Comparison of ENCODE assay signal across 11 mouse cellular contexts in the genomic region with DNA sequence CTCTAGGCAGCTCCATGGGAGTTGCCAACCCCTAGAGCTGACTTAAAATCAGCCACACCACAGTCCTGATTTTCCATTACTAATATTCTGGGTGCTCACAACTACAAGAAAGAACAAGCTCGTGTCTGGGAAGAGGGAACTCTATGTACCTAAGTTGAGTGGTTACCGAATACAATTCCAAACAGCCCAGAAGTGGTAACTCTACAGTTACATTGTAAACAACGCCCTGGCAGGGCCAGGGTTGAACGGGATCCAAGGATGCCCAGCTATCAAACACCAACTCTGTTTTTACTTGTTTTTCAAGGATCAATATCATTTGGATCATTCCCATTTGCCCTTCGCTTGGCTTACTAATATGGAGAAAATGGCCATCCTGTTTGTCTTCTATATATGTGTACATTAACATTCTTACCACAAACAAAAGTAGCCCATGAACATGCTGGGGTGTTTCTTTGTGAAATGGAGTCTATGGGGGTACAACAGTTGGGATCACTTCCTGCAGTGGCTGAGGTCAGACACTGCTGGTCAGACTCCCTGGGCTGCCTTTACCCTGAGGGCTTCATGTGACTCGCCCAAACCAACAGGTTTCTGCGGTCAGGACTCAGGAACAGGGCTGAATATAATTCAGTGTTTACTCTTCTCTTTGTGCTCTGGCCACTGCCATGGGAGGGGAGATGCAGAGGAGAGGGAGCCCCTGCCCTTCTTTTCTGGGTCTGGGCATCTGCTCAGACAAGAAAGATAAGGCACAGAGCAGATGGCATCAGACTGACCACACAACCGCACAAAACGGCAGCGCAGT.
"Had no signal": no experiment of that assay in that cellular context is flagged by ENCODE, and none has a peak within 500 bp of the region (broad histone marks: within the 10 kb centered on the region; RNA-seq: fewer than 3 reads in every experiment).

No protein-coding gene starts in this region.

- H3K4me3 ChIP-seq: intestine, embryonic 15.5 days; left cerebral cortex, adult 2 months; limb, embryonic 10.5 days; liver, embryonic 13.5 days; midbrain, embryonic 13.5 days had no signal

- H3K36me3 ChIP-seq: intestine, embryonic 15.5 days; limb, embryonic 10.5 days; liver, embryonic 13.5 days; midbrain, embryonic 13.5 days had no signal

- H3K4me2 ChIP-seq: intestine, embryonic 15.5 days; liver, embryonic 13.5 days; midbrain, embryonic 13.5 days had no signal

- H3K9ac ChIP-seq: intestine, embryonic 15.5 days; liver, embryonic 13.5 days; liver, postnatal 0 days; midbrain, embryonic 13.5 days had no signal

- DNase-seq: kidney, adult 8-10 months; kidney, postnatal 25 days; liver, embryonic 13.5 days; liver, postnatal 0 days; right cerebral cortex, postnatal 25 days; thymus, adult 2 months; thymus, postnatal 25 days had no signal

- ATAC-seq: liver, postnatal 0 days; midbrain, embryonic 13.5 days had no signal

- H3K27me3 ChIP-seq: intestine, embryonic 15.5 days; liver, embryonic 13.5 days; midbrain, embryonic 13.5 days had no signal

- H3K4me1 ChIP-seq: intestine, embryonic 15.5 days; liver, embryonic 13.5 days; midbrain, embryonic 13.5 days had no signal

- H3K27ac ChIP-seq: intestine, embryonic 15.5 days; left cerebral cortex, adult 2 months; limb, embryonic 10.5 days; liver, embryonic 13.5 days; midbrain, embryonic 13.5 days had no signal

- H3K9me3 ChIP-seq: intestine, embryonic 15.5 days; limb, embryonic 10.5 days; liver, embryonic 13.5 days; midbrain, embryonic 13.5 days had no signal
